Mouse (Mus musculus) retina, postnatal 7 days (tissue): Measurements from ENCODE around the gene Tomm20.
"Not testable (repeated sequence)": the region's sequence is repeated elsewhere in the genome, so short reads cannot be mapped to it uniquely, and the experiment has no call there.

ENCODE experiments used
- DNase-seq: peaks from one replicate; pipeline ENCODE4 v3.0.0-alpha.2; 2012; ENCODE audit warnings: low read depth, low spot score

Tomm20 gene

DNA sequence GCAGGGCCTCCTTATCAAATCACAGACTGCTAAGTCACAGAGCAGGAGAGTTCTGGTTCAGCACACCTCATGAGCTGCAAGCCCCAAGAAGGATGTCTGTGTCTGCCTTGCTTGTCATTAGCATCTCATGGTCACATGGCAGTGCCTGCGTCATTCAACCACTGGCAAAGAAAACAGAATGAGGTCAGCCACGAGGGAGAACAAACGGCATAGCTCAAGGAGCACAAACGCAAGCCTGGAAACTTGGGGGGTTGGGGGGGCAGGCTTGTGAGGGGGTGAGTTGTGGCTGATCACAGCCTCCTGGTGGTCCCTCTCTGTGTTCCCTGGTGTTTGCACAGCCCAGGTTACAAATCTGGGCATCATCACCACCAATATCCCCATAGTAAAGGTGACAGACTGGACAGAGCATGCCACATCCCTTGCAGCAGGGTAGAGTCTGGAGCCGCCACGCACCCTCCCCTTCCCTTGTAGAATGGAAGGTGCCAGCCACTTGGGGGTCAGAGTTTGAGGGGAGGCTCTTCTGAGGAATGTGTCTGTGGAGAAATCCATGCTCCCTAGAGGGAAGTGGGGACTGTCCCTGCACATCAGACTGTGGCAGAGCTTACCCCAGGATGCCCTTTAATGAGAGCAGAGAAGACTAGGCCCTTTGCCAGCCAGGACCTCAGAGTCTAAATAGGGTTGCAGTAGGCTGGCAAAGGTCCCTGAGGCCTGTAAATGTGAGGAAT lies 61.3 kb downstream of the Tomm20 start:
- no peak for DNase-seq

- no peak for DNase-seq
Measured at GRCm38 (mm10) chr8:126883752-126884151, 61.9 kb downstream of the Tomm20 start.

- not testable (repeated sequence) for DNase-seq
Measured at GRCm38 (mm10) chr8:126882586-126882985, 63.1 kb downstream of the Tomm20 start.

- no peak for DNase-seq
Measured at GRCm38 (mm10) chr8:126881641-126882140, 64.0 kb downstream of the Tomm20 start.
